Mouse (Mus musculus) mesoderm, embryonic 11.5 days (tissue): ENCODE measurements around the gene Pdss2.

Source experiments
- DNase-seq: peaks from one replicate; pipeline ENCODE4 v3.0.0-alpha.2; 2012; ENCODE audit warnings: low read depth, low spot score

Gene Pdss2

DNA sequence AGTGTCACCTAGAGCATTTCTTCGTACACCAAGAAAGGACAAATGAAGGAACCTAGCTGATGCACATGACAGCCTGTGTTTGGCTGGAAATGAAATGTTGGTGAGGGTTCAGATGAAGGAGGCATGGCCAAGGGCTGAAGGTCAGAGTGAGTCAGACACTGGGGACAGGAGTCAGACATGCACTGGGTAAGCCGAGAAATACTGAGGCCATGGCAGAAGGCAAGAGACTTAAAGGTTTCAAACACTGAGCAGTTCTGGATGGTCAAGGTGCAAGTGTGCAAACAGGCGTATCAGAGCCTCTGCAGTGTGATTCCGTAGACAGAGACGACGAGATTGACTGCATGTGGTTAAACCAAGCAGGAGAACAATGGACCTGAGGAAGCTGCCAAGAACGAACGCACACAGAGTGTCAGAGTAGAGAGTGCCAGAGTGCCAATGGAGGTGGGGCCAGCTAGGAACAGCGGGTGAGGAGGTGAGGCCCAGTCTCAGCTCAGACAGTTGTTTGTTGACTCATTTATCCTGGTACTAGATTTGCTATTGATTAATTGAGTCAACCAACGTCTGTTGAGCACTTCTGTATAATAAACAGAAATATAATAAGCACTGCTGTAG, 89.6 kb downstream of the Pdss2 start:
- DNase-seq: no peak

DNA sequence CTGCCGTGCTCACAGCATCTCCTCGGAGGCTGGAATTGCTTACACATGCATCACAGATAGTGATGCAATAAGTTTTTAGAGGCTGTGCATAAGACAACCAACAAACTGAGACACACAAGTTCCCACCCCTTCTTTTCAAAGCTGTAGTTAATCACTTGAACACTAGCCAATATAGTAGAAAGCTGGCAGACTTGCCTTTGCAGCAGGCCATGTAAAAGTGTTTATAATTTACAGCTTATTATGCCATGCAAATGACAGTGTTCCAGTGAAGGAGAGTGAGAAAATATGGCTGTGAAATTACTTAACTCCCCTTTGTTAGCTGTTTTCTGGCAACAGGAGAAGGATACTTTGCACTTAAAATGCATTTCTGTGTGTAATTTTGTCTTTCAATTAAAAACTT, 90.9 kb downstream of the Pdss2 start:
- DNase-seq: no peak

- no peak for DNase-seq
Measured at GRCm38 (mm10) chr10:43312658-43313417, 91.6 kb downstream of the Pdss2 start.

DNA sequence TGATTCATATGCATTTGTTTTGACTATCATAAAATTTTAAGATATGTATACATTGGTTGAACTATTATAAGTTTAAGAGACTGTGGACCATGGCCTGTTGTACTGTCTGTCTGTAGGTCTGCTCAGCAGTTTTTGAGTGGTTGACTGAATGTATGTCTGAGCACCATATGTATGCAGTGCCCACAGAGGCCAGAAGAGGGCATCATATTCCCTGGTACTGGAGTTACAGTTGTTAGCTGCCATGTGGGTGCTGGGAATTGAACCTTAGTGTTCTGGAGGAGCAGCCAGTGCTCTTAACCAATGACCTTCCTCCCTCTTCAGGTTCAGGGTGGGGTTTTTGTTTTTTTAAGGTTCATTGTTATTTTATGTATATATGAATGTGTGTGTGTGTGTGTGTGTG, 93.9 kb downstream of the Pdss2 start:
- DNase-seq: no peak

GRCm38 (mm10) chr10:43317327-43317951, 96.2 kb downstream of the Pdss2 start:
- no peak for DNase-seq

- DNase-seq: no peak
Measured at GRCm38 (mm10) chr10:43321019-43321418, 99.7 kb downstream of the Pdss2 start.

GRCm38 (mm10) chr10:43322446-43323178, 101.3 kb downstream of the Pdss2 start:
- no peak for DNase-seq

GRCm38 (mm10) chr10:43323386-43323785, 102.1 kb downstream of the Pdss2 start:
- DNase-seq: no peak

DNA sequence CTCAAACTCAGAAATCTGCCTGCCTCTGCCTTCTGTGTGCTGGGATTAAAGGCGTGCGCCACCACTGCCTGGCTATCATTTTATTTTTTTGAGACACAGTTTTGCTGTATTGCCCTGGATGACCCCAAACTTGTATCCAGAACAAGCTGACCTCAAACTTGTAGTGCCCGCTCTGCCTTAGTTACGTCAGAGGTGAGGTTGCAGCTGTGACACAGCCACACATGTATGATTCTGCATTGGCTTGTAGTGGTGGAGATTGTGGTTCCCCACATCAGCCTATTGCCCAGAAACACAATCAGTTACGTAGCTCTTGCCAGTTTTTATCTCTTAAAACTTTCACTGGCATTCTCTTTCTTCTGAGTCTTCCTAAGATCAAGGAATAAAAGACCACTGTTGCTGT, 108.5 kb downstream of the Pdss2 start:
- no peak for DNase-seq

GRCm38 (mm10) chr10:43330691-43331090, 109.4 kb downstream of the Pdss2 start:
- no peak for DNase-seq

GRCm38 (mm10) chr10:43331931-43332701, 110.8 kb downstream of the Pdss2 start:
- DNase-seq: peak; percentile 77

GRCm38 (mm10) chr10:43335874-43336273, 114.6 kb downstream of the Pdss2 start:
- no peak for DNase-seq

- DNase-seq: no peak
Measured at GRCm38 (mm10) chr10:43337110-43337509, 115.8 kb downstream of the Pdss2 start.

DNA sequence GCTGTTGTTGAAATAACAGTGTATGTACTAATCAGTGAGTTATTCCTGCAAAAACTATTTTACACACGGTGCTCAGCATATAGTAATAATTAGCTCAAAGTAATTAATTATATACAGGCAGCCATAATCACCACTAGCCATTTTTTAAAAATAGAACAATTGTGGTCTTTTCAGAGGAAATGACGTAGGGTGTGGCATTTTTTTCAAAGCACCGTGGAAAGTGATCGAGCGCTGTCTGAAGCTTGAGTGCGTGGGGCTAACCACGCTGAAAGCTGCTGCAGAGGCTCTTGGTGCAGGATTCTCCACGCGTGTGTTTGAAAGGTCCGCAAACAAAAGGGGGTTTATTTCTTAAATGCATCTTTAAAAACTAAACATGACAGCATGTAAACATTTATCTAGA, 118.5 kb downstream of the Pdss2 start:
- no peak for DNase-seq

DNA sequence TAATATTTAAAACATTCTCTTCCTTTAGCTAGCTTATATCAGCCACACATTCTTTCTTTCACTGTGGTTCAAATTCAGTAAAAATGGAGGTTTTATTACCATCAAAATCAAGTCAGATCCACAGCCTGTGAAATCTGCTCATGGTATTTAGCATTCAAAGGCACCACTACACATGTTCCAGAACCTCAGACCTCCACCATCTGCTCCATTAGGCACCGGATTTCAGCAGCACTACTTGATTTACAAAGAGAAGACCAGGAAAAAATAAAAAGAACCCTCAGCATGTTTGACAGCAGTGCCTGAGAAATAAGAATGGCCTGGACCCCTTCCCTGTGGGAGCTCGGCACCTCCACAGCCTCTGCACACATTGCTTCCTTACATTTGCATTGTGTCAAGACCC, 128.4 kb downstream of the Pdss2 start:
- no peak for DNase-seq

GRCm38 (mm10) chr10:43357884-43358283, 136.6 kb downstream of the Pdss2 start:
- no peak for DNase-seq

DNA sequence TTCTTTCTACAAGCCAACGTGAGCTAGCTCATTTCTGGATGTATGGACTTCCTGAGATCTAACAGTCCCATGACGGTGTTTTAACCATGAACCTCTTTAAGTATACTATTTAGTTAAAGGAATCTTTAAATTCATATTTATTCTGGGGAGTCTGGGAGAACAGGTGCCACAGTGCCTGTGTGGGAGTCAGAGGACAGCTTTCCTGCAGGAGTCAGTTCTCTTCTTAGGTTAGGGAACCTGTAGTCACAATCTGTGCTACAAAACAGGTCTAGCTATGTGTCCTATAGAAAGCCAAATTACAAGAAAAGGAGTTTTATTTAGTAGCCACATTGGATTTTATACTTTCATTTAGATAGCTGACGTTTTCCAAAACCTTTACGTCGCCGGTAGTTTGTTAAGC, 141.7 kb downstream of the Pdss2 start:
- no peak for DNase-seq

GRCm38 (mm10) chr10:43363431-43363851, 142.2 kb downstream of the Pdss2 start:
- no peak for DNase-seq

GRCm38 (mm10) chr10:43365909-43366308, 144.6 kb downstream of the Pdss2 start:
- DNase-seq: no peak

- DNase-seq: no peak
Measured at GRCm38 (mm10) chr10:43368611-43369010, 147.3 kb downstream of the Pdss2 start.

- no peak for DNase-seq
Measured at GRCm38 (mm10) chr10:43372315-43372714, 151.0 kb downstream of the Pdss2 start.
